Mouse (Mus musculus): Measurements from ENCODE around the gene Cfap300. TPM values are rescaled to one million over a fixed set of nuclear protein-coding genes. Genes with fewer than 3 reads are reported as not detected.

The Cfap300 gene
- total RNA-seq, 2 experiments from 2014 or later: 0.76 to 1.4 TPM

GRCm38 (mm10) chr9:7990897-7991296, 51.7 kb downstream of the Cfap300 start:
- DNase-seq: no peak
- intact Hi-C loops (cut with DNase I): no loop called here

GRCm38 (mm10) chr9:7987119-7987518, 55.5 kb downstream of the Cfap300 start:
- DNase-seq: no peak
- intact Hi-C loops (cut with DNase I): no loop called here

- no peak for DNase-seq
- intact Hi-C loops (cut with DNase I): no loop called here
Observed at GRCm38 (mm10) chr9:7984287-7984686, 58.3 kb downstream of the Cfap300 start.

GRCm38 (mm10) chr9:7983665-7984064, 59.0 kb downstream of the Cfap300 start:
- intact Hi-C loops (cut with DNase I): no loop called here
- no peak for DNase-seq

- no peak for DNase-seq
- intact Hi-C loops (cut with DNase I): no loop called here
Observed at GRCm38 (mm10) chr9:7980162-7980561, 62.5 kb downstream of the Cfap300 start.

- intact Hi-C loops (cut with DNase I): no loop called here
- no peak for DNase-seq
Observed at GRCm38 (mm10) chr9:7979153-7979916, 63.3 kb downstream of the Cfap300 start.

- DNase-seq: no peak
- intact Hi-C loops (cut with DNase I): no loop called here
Observed at GRCm38 (mm10) chr9:7978502-7978901, 64.1 kb downstream of the Cfap300 start.

- no peak for DNase-seq
- intact Hi-C loops (cut with DNase I): no loop called here
Observed at GRCm38 (mm10) chr9:7977587-7977986, 65.0 kb downstream of the Cfap300 start.

- no peak for DNase-seq
- intact Hi-C loops (cut with DNase I): no loop called here
Observed at GRCm38 (mm10) chr9:7971993-7972392, 70.6 kb downstream of the Cfap300 start.

Other genes with a start within 250 kb of the Cfap300 start
- gene Birc2, start 205.8 kb downstream of the Cfap300 start, total RNA-seq (2021): 10 to 100 TPM; 26.8 to 28.8 TPM
- 10 to 100 TPM in 1 of 2 experiments, 1 to 10 TPM in 1; 8.9 to 10.3 TPM for gene Birc3, start 169.6 kb downstream of the Cfap300 start, total RNA-seq (2021)
- gene Yap1, start 38.2 kb downstream of the Cfap300 start, total RNA-seq (2021): 10 to 100 TPM; 60.9 to 63.1 TPM
- 1 to 10 TPM; 3.0 to 3.4 TPM for gene Cep126, start 91.5 kb upstream of the Cfap300 start, total RNA-seq (2021)